Comparison of ENCODE assay signal across 9 mouse cellular contexts in the genomic region with DNA sequence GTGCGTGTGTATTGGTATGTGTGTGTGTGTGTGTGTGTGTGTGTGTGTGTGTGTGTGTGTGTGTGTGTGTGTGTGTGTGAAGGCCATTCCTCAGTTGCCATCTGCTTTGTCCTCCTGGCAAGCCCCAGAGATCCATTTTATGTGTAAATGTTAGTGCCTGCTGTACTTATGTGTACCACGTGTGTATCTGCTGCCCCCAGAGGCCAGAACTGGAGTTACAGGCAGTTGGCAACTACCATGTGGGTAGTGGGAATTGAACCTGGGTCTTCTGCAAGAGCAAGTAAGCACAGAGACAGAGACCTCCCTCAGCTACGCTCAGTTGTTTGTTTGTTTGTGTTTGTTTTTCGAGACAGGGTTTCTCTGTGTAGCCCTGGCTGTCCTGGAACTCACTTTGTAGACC. TPM values are rescaled to one million over a fixed set of nuclear protein-coding genes. Genes with fewer than 3 reads are reported as not detected.
DNase-seq lines count a peak whose midpoint lies in the region; ATAC-seq and TF ChIP-seq lines count a peak whose summit lies in the region.
"Had no signal": no experiment of that assay in that cellular context is flagged by ENCODE, and none has a peak within 500 bp of the region (broad histone marks: within the 10 kb centered on the region; RNA-seq: fewer than 3 reads in every experiment).

No protein-coding gene starts in this region.

- no peak for ATAC-seq in heart, embryonic 11.5 days (replicated peaks; ENCODE audit: insufficient number of reproducible peaks, low FRiP score, low TSS enrichment)
- 0 out of 2 replicates have a peak, but pooled peaks have one; percentile 60 for ATAC-seq in erythroid progenitor cell, adult 5-6 weeks (replicated peaks; ENCODE audit: low FRiP score, poor library complexity, severe bottlenecking)

- no peaks in the 10 kb centered on the region for H3K79me2 ChIP-seq in C2C12 (ENCODE audit: control insufficient read depth, insufficient read depth)

- peak; percentile 62 for TF ChIP-seq CTCF in C2C12 (IDR thresholded peaks at IDR 0.05; ENCODE audit: control insufficient read depth, insufficient read depth, insufficient read length)
- peak; percentile 36; the same call in 1 of the 2 replicates for TF ChIP-seq CTCF in bone marrow macrophage, adult 2 months (IDR thresholded peaks at IDR 0.05; ENCODE audit: low read depth, low read length)

- H3K9me3 ChIP-seq in heart, embryonic 11.5 days (replicated peaks; ENCODE audit: control insufficient read depth, low read length) = no peaks in the 10 kb centered on the region
- H3K9me3 ChIP-seq: embryonic facial prominence, embryonic 13.5 days had no signal

- H3K27ac ChIP-seq in heart, embryonic 11.5 days (ENCODE audit: low read depth, low read length) = no peak overlapping the region
- H3K27ac ChIP-seq in bone marrow macrophage, adult 2 months (ENCODE audit: insufficient read depth, low read depth, low read length) = no peak overlapping the region
- H3K27ac ChIP-seq: embryonic facial prominence, embryonic 13.5 days had no signal

- TF ChIP-seq POLR2A in bone marrow macrophage, adult 2 months (IDR thresholded peaks at IDR 0.05; ENCODE audit: borderline replicate concordance, low read depth, low read length) = no peak

- H3ac ChIP-seq in C2C12 (ENCODE audit: control insufficient read depth, insufficient read length, low read depth) = no peak overlapping the region

- no peak overlapping the region for H3K4me3 ChIP-seq in heart, embryonic 11.5 days (ENCODE audit: low read depth, low read length)
- no peak overlapping the region for H3K4me3 ChIP-seq in C2C12 (ENCODE audit: insufficient read depth, poor library complexity, severe bottlenecking)
- no peak overlapping the region for H3K4me3 ChIP-seq in bone marrow macrophage, adult 2 months (ENCODE audit: insufficient read depth, low read length)
- H3K4me3 ChIP-seq: embryonic facial prominence, embryonic 13.5 days had no signal

- DNase-seq in heart, adult 11 months = peak; percentile 96
- peak; percentile 58 to 63 for DNase-seq in layer of hippocampus, postnatal 10 days (ENCODE audit: low spot score in 2 of 2)
- peak; percentile 67 for DNase-seq in naive thymus-derived CD4-positive, alpha-beta T cell, adult 2 months (ENCODE audit: low read depth)
- DNase-seq in thymus, postnatal 0 days (ENCODE audit: low spot score) = peak; percentile 66

- no peak overlapping the region for H3K4me2 ChIP-seq in heart, embryonic 11.5 days
- H3K4me2 ChIP-seq: embryonic facial prominence, embryonic 13.5 days had no signal

- H3K79me3 ChIP-seq in C2C12 (ENCODE audit: low read depth) = no peaks in the 10 kb centered on the region

- 47% methylated on average over 4 of the region's 4 CpGs for WGBS in heart, embryonic 11.5 days (ENCODE audit: insufficient replicate concordance)

- peaks cover 6% of the 10 kb centered on the region for H3K4me1 ChIP-seq in heart, embryonic 11.5 days (ENCODE audit: control insufficient read depth, insufficient read depth, low read length)
- H3K4me1 ChIP-seq in bone marrow macrophage, adult 2 months (ENCODE audit: control insufficient read depth, insufficient read depth, low read length) = no peaks in the 10 kb centered on the region

- H3K27me3 ChIP-seq in heart, embryonic 11.5 days (ENCODE audit: control insufficient read depth, insufficient read depth, low read length) = no peaks in the 10 kb centered on the region
- peaks cover 20% of the 10 kb centered on the region for H3K27me3 ChIP-seq in C2C12 (ENCODE audit: control insufficient read depth, insufficient read depth, insufficient read length)
- H3K27me3 ChIP-seq: embryonic facial prominence, embryonic 13.5 days had no signal

- no peaks in the 10 kb centered on the region for H3K36me3 ChIP-seq in heart, embryonic 11.5 days (ENCODE audit: control insufficient read depth, insufficient read depth, low read length)
- H3K36me3 ChIP-seq in C2C12 (ENCODE audit: control insufficient read depth, insufficient read depth) = no peaks in the 10 kb centered on the region

- H3K9ac ChIP-seq in heart, embryonic 11.5 days (ENCODE audit: low read depth, low read length) = no peak overlapping the region
- H3K9ac ChIP-seq: embryonic facial prominence, embryonic 13.5 days had no signal

TF ChIP-seq in C2C12, 6 proteins besides CTCF, POLR2A, EP300 and RAD21:
- TF ChIP-seq MAX (IDR thresholded peaks at IDR 0.05) (no peak), USF1 (IDR thresholded peaks at IDR 0.05; ENCODE audit: low read depth) (peak; percentile 47)

RNA-seq across cellular contexts. Expression of a gene that starts 31.2 kb away (rescaled TPM):
- 27.3 and 35.6 TPM in 2 replicates for polyA plus RNA-seq in heart, embryonic 11.5 days (2014; fragmentation: Nextera tagmentation; extraction: Ambion mirVana)
- 25.2 TPM for polyA plus RNA-seq in C2C12 (2012; fragmentation: generic; extraction: Trizol)
- 0.19 TPM in 1 of 2 replicates, not detected in the other for polyA plus RNA-seq in bone marrow macrophage, adult 2 months (2012; ENCODE audit: insufficient read depth, insufficient read length, missing spikeins)
- 0.42 TPM in 1 of 2 replicates, not detected in the other for total RNA-seq in erythroid progenitor cell, adult 5-6 weeks (2015; ENCODE audit: low replicate concordance)
- not detected in 2 replicates for total RNA-seq in erythroid progenitor cell, adult 5-6 weeks (2017; ENCODE audit: low replicate concordance)
- total RNA-seq in layer of hippocampus, postnatal 10 days (2021) = 1 to 10 TPM; 8.3 to 9.3 TPM
- 6.6 and 8.0 TPM in 2 replicates for polyA plus RNA-seq in thymus, postnatal 0 days (2015; fragmentation: Nextera tagmentation; extraction: Ambion mirVana)

RNA-seq across cellular contexts. Expression of a gene that starts 47.8 kb away (rescaled TPM):
- polyA plus RNA-seq in heart, embryonic 11.5 days (2014; fragmentation: Nextera tagmentation; extraction: Ambion mirVana) = 5.1 and 5.6 TPM in 2 replicates
- polyA plus RNA-seq in C2C12 (2012; fragmentation: generic; extraction: Trizol) = 7.3 TPM
- polyA plus RNA-seq in bone marrow macrophage, adult 2 months (2012; ENCODE audit: insufficient read depth, insufficient read length, missing spikeins) = 43.2 and 47.0 TPM in 2 replicates
- 0.72 and 1.7 TPM in 2 replicates for total RNA-seq in erythroid progenitor cell, adult 5-6 weeks (2015; ENCODE audit: low replicate concordance)
- 0.15 and 0.64 TPM in 2 replicates for total RNA-seq in erythroid progenitor cell, adult 5-6 weeks (2017; ENCODE audit: low replicate concordance)
- 10 to 100 TPM; 28.8 to 30.7 TPM for total RNA-seq in layer of hippocampus, postnatal 10 days (2021)
- polyA plus RNA-seq in thymus, postnatal 0 days (2015; fragmentation: Nextera tagmentation; extraction: Ambion mirVana) = 7.0 and 9.5 TPM in 2 replicates
